Mouse (Mus musculus) gastrocnemius, postnatal 4 days (tissue): Measurements from ENCODE around the gene Bend4. TPM values are rescaled to one million over a fixed set of nuclear protein-coding genes. Genes with fewer than 3 reads are reported as not detected.

ENCODE experiments used
- total RNA-seq, 2 experiments: library from RNA; stranded (reverse); gene quantifications; 2 replicates each; pipeline ENCODE4 v1.2.3; 2021

Gene Bend4
- total RNA-seq, 2 experiments from 2014 or later: 4.9 to 5.0 TPM

Other genes starting within 250 kb of the Bend4 start
- gene Tmem33, start 167.7 kb downstream of the Bend4 start, total RNA-seq: 10 to 100 TPM; 38.2 to 42.6 TPM
- 10 to 100 TPM; 73.9 to 75.1 TPM for gene Slc30a9, start 121.4 kb downstream of the Bend4 start, total RNA-seq
- gene Shisa3, start 179.6 kb upstream of the Bend4 start, total RNA-seq: 1 to 10 TPM; 3.6 to 4.4 TPM